Mouse (Mus musculus): ENCODE measurements around the gene Nhsl2. TPM values are rescaled to one million over a fixed set of nuclear protein-coding genes. Genes with fewer than 3 reads are reported as not detected.

The Nhsl2 gene
- polyA plus RNA-seq, 1 experiment = 13.1 TPM

DNA sequence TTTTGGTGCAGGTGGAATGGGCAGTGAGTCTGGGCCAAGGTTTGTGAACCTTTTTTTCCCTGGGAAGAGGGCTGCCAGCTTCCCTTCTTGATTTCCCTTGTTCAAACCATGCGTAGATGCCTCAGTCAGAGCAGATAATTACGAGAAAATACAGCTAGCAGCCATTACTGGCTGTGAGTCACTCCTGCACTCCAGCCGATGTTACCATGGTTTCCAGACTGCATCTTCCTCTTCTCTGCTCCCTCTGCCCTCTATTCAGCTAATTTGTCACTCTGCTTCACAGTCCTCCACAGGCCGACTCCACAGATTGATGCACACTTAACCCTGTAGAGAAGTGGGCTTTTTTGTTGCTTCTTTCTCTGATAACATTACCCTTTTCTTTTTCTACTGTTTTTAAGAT, 266.5 kb downstream of the Nhsl2 start:
- 23% methylated on average over 4 of the region's 4 CpGs for WGBS
- no peaks in the 10 kb centered on the region for H3K4me1 ChIP-seq (ENCODE audit: control insufficient read depth, insufficient read depth, low read length)

DNA sequence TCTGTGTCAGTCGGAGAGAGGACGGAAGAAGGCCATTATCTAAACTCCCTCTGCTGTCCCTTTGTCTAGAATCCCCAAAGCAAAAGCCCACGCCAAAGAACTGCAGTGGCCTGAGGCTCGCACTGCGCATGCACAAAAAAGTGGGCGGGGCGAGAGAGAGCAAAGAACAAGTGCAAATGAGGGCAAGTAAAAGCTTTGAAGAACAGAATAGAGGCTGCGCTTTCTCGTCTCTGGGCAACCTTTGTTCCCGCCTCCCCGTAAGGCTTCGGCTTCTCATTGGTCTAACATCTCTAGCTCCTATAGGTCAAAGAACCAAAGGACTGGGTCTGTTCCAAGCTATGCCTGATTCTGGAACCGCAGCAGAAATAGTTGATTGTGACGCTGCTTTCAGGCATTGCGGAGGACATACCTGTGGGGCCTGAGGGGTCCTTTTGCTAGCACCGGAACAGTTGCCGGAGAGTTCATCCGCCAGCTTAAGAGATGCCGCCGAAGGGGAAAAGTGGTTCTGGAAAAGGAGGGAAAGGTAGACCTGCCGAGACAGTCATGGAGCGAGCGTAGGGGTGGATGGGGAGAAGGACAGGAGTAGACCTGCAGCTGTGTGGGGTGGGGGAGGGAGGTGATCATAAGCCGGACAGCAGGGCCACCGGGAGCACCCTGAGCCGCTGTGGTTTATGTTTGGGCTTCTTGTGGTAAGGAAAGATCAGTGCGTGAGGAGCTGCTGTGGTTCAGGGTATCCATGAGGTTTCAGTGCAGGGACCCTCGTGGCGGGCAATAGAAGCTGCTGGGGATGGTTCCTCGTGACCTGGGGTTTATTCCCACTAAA, 270.1 kb downstream of the Nhsl2 start, which contains the start of gene Pin4:
Gene Pin4 (plus strand): TSS at position 406 of the 823 bp plus-strand sequence.
- Histone ChIP-seq H3K27me3 (ENCODE audit: control insufficient read depth, insufficient read depth, low read length) (no peaks in the 10 kb centered on the region), H3K4me1 (ENCODE audit: control insufficient read depth, insufficient read depth, low read length) (no peaks in the 10 kb centered on the region), H3K27ac (ENCODE audit: insufficient read depth, low read length) (no peak within 1 kb of the TSS), H3K4me3 (replicated peaks; ENCODE audit: insufficient read depth, low read depth, low read length) (peak within 1 kb of the TSS; percentile 97)
- DNase-seq = peak; percentile 91 to 97
- TF ChIP-seq CTCF (IDR thresholded peaks at IDR 0.05; ENCODE audit: borderline replicate concordance, insufficient read depth, low read depth, low read length) = 0 out of 2 replicates have a peak, but pooled peaks have one; percentile 12
- TF ChIP-seq POLR2A (IDR thresholded peaks at IDR 0.05; ENCODE audit: borderline replicate concordance, insufficient read depth, low read length) = peak; percentile 21; the same call in 1 of the 2 replicates
- 8% methylated on average over 30 of the region's 30 CpGs for WGBS

More for the DNA sequence above, 266.5 kb downstream of the Nhsl2 start:
- no peak for DNase-seq
- Histone ChIP-seq H3K27me3 (ENCODE audit: control insufficient read depth, insufficient read depth, low read length) (no peaks in the 10 kb centered on the region), H3K4me3 (replicated peaks; ENCODE audit: insufficient read depth, low read depth, low read length) (no peak overlapping the region), H3K27ac (ENCODE audit: insufficient read depth, low read length) (no peak overlapping the region)
- TF ChIP-seq CTCF (IDR thresholded peaks at IDR 0.05; ENCODE audit: borderline replicate concordance, insufficient read depth, low read depth, low read length) (no peak), POLR2A (IDR thresholded peaks at IDR 0.05; ENCODE audit: borderline replicate concordance, insufficient read depth, low read length) (no peak)

DNA sequence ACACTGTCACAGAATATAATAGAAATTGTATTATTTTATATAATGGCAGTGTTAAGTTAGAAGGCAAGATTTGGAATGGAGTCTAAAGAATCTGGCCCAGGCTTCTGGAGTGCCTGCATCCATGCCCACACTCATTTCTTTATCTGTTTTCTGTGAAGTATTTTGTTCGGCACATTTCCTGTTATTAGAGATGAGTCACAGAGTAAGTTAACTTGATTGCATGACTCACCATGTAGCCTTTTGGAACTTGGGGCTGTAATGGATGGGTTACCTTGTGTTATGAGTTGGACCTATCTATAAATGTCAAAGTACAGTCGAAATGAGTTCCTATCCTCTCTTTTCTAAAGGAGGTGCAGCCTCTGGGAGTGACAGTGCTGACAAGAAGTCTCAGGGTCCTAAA, 272.1 kb downstream of the Nhsl2 start:
- H3K27me3 ChIP-seq (ENCODE audit: control insufficient read depth, insufficient read depth, low read length) = no peaks in the 10 kb centered on the region
- no peak overlapping the region for H3K27ac ChIP-seq (ENCODE audit: insufficient read depth, low read length)
- no peak for TF ChIP-seq POLR2A (IDR thresholded peaks at IDR 0.05; ENCODE audit: borderline replicate concordance, insufficient read depth, low read length)
- TF ChIP-seq CTCF (IDR thresholded peaks at IDR 0.05; ENCODE audit: borderline replicate concordance, insufficient read depth, low read depth, low read length) = no peak
- DNase-seq = no peak
- H3K4me1 ChIP-seq (ENCODE audit: control insufficient read depth, insufficient read depth, low read length) = no peaks in the 10 kb centered on the region
- no peak overlapping the region for H3K4me3 ChIP-seq (replicated peaks; ENCODE audit: insufficient read depth, low read depth, low read length)
- WGBS = 84% methylated on average over 2 of the region's 2 CpGs

DNA sequence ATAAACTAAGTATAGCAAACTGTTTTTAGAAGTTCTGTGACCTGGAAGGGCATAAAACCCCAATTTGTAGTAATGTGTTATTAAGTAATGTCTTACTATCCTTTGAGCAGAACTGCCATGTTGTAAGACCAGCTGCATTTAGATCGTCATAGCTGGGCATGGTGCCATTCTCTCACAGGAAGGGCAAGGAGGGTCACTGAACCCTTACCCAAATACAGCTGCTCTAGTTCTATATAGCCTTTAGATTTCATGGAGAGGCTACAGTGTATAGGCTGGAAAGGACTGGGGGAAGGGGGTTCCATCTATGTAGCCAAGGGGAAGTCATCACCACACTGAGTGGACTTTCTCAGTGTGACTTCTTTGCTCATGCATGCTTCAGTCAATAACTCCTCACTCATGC, 292.0 kb downstream of the Nhsl2 start:
- WGBS = 33% methylated on average over 1 of the region's 1 CpGs
- Histone ChIP-seq H3K27ac (ENCODE audit: insufficient read depth, low read length) (no peak overlapping the region), H3K27me3 (ENCODE audit: control insufficient read depth, insufficient read depth, low read length) (no peaks in the 10 kb centered on the region), H3K4me3 (replicated peaks; ENCODE audit: insufficient read depth, low read depth, low read length) (no peak overlapping the region), H3K4me1 (ENCODE audit: control insufficient read depth, insufficient read depth, low read length) (no peaks in the 10 kb centered on the region)
- no peak for DNase-seq
- no peak for TF ChIP-seq CTCF (IDR thresholded peaks at IDR 0.05; ENCODE audit: borderline replicate concordance, insufficient read depth, low read depth, low read length)
- no peak for TF ChIP-seq POLR2A (IDR thresholded peaks at IDR 0.05; ENCODE audit: borderline replicate concordance, insufficient read depth, low read length)

Other genes with a start within 250 kb of the Nhsl2 start
- gene Ogt, start 209.3 kb upstream of the Nhsl2 start, polyA plus RNA-seq (2012; rRNA removed) = 238 and 261 TPM in 2 replicates
- 0.05 and 0.06 TPM in 2 replicates for gene Cxcr3, start 115.1 kb upstream of the Nhsl2 start, polyA plus RNA-seq (2012; rRNA removed)
- gene Gm4779, start 55.0 kb upstream of the Nhsl2 start, polyA plus RNA-seq (2012; rRNA removed) = 0.08 and 0.49 TPM in 2 replicates
- gene 8030474K03Rik, start 54.7 kb upstream of the Nhsl2 start, polyA plus RNA-seq (2012; rRNA removed) = 0.10 TPM in 1 of 2 replicates, not detected in the other
- gene Rtl5, start 221.9 kb downstream of the Nhsl2 start, polyA plus RNA-seq (2012; rRNA removed) = 14.7 and 16.1 TPM in 2 replicates

All from cerebellum, adult 2 months (tissue).